ENCODE assay signal across 12 mouse cellular contexts in the genomic region with DNA sequence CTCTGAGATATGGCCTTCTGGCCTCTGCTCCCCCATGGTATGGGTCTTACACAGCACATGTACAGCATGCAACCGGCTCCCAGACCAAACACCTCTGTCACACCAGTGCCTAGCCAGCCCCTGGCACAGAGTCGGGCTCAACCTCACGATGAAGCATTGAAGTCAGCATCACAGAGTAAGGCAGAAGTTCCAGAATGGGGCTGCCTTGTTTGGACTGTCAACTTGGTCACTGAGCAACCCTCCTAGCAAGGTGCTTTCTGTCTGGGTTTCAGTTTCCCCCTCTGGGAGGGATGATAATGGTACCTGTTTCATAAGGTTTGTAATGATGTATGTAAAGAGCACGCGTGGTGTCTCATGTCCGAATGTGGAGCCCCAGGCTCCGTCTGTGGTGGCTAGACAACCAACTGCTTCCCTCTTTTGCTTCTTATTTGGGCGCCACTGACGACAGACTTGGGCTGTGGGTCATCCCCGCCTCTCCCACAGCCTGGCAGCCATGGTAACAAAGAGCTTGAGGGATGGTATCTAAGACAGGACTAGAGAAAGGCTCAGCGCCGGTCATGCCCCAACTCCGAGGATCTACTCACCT. TPM values are rescaled to one million over a fixed set of nuclear protein-coding genes. Genes with fewer than 3 reads are reported as not detected.
DNase-seq lines count a peak whose midpoint lies in the region; ATAC-seq and TF ChIP-seq lines count a peak whose summit lies in the region.
"Had no signal": no experiment of that assay in that cellular context is flagged by ENCODE, and none has a peak within 500 bp of the region (broad histone marks: within the 10 kb centered on the region; RNA-seq: fewer than 3 reads in every experiment).

No protein-coding gene starts in this region.

- no peak for TF ChIP-seq CTCF in cortical plate, adult 2 months (IDR thresholded peaks at IDR 0.05; ENCODE audit: extremely low read depth, insufficient read depth, low read length)

- no peak for ATAC-seq in hindbrain, embryonic 16.5 days
- no peak for ATAC-seq in intestine, embryonic 15.5 days
- no peak for ATAC-seq in neural tube, embryonic 13.5 days (ENCODE audit: low read depth)

- H3K4me3 ChIP-seq in hindbrain, embryonic 10.5 days = peak overlapping the region; percentile 79
- no peak overlapping the region for H3K4me3 ChIP-seq in hindbrain, embryonic 16.5 days (ENCODE audit: low read length)
- peak overlapping the region; percentile 89; the same call in 1 of the 2 replicates for H3K4me3 ChIP-seq in cortical plate, adult 2 months (ENCODE audit: insufficient read depth, low read length)
- 0 out of 2 replicates have a peak overlapping the region, but pooled peaks have one; percentile 61 for H3K4me3 ChIP-seq in intestine, embryonic 15.5 days (replicated peaks)
- H3K4me3 ChIP-seq in neural tube, embryonic 13.5 days = 0 out of 2 replicates have a peak overlapping the region, but pooled peaks have one; percentile 76

- H3K36me3 ChIP-seq in hindbrain, embryonic 10.5 days = no peaks in the 10 kb centered on the region
- no peaks in the 10 kb centered on the region for H3K36me3 ChIP-seq in hindbrain, embryonic 16.5 days (ENCODE audit: control insufficient read depth, insufficient read depth, low read length)
- H3K36me3 ChIP-seq in intestine, embryonic 15.5 days = no peaks in the 10 kb centered on the region
- no peaks in the 10 kb centered on the region for H3K36me3 ChIP-seq in neural tube, embryonic 13.5 days
- H3K36me3 ChIP-seq: G1E; liver, embryonic 13.5 days had no signal

- no peak for TF ChIP-seq POLR2A in cortical plate, adult 2 months (IDR thresholded peaks at IDR 0.05; ENCODE audit: extremely low read depth, insufficient read depth, low read length)

- no peak overlapping the region; the same call in 1 of the 2 replicates for H3K9ac ChIP-seq in hindbrain, embryonic 16.5 days (ENCODE audit: low read depth, low read length)
- no peak overlapping the region; the same call in 1 of the 2 replicates for H3K9ac ChIP-seq in intestine, embryonic 15.5 days
- no peak overlapping the region for H3K9ac ChIP-seq in neural tube, embryonic 13.5 days
- H3K9ac ChIP-seq: liver, embryonic 13.5 days had no signal

- DNase-seq in hindbrain, embryonic 10.5 days (ENCODE audit: low spot score) = no peak
- no peak for DNase-seq in T-cell, adult 2 months (ENCODE audit: low spot score)
- DNase-seq in thymus, postnatal 36 days = no peak
- DNase-seq in lung, adult 18-20 months = no peak
- DNase-seq: gastrocnemius, adult 2 months; liver, embryonic 13.5 days had no signal

- H3K27ac ChIP-seq in hindbrain, embryonic 10.5 days = peak overlapping the region; percentile 87
- no peak overlapping the region for H3K27ac ChIP-seq in hindbrain, embryonic 16.5 days (ENCODE audit: low read depth, low read length)
- no peak overlapping the region for H3K27ac ChIP-seq in cortical plate, adult 2 months (ENCODE audit: insufficient read depth, low read length)
- H3K27ac ChIP-seq in intestine, embryonic 15.5 days = no peak overlapping the region
- 0 out of 2 replicates have a peak overlapping the region, but pooled peaks have one; percentile 64 for H3K27ac ChIP-seq in neural tube, embryonic 13.5 days (replicated peaks)
- H3K27ac ChIP-seq: kidney, postnatal 0 days; liver, embryonic 13.5 days had no signal

- H3K4me2 ChIP-seq in hindbrain, embryonic 16.5 days (ENCODE audit: low read length) = no peak overlapping the region; the same call in 1 of the 2 replicates
- H3K4me2 ChIP-seq in intestine, embryonic 15.5 days (replicated peaks) = peak overlapping the region; percentile 93; the same call in 1 of the 2 replicates
- peak overlapping the region; percentile 95 for H3K4me2 ChIP-seq in neural tube, embryonic 13.5 days

- H3K4me1 ChIP-seq in hindbrain, embryonic 10.5 days (replicated peaks) = peaks cover 81% of the 10 kb centered on the region
- H3K4me1 ChIP-seq in hindbrain, embryonic 16.5 days (ENCODE audit: control insufficient read depth, insufficient read depth, low read depth, low read length) = peaks cover 13% of the 10 kb centered on the region
- peaks cover 7% of the 10 kb centered on the region for H3K4me1 ChIP-seq in cortical plate, adult 2 months (ENCODE audit: control insufficient read depth, insufficient read depth, low read length)
- peaks cover 44% of the 10 kb centered on the region for H3K4me1 ChIP-seq in intestine, embryonic 15.5 days (replicated peaks)
- H3K4me1 ChIP-seq in neural tube, embryonic 13.5 days (replicated peaks) = peaks cover 59% of the 10 kb centered on the region

- H3K9me3 ChIP-seq in hindbrain, embryonic 10.5 days = no peaks in the 10 kb centered on the region
- no peaks in the 10 kb centered on the region for H3K9me3 ChIP-seq in hindbrain, embryonic 16.5 days (ENCODE audit: control insufficient read depth, low read length)
- H3K9me3 ChIP-seq in intestine, embryonic 15.5 days = no peaks in the 10 kb centered on the region
- H3K9me3 ChIP-seq in neural tube, embryonic 13.5 days = no peaks in the 10 kb centered on the region
- H3K9me3 ChIP-seq: liver, embryonic 13.5 days had no signal

- 37% methylated on average over 13 of the region's 13 CpGs for WGBS in hindbrain, embryonic 10.5 days
- 43% methylated on average over 13 of the region's 13 CpGs for WGBS in hindbrain, embryonic 16.5 days
- 54% methylated on average over 13 of the region's 13 CpGs for WGBS in intestine, embryonic 15.5 days
- 41% methylated on average over 13 of the region's 13 CpGs for WGBS in neural tube, embryonic 13.5 days

- peaks cover 38% of the 10 kb centered on the region for H3K27me3 ChIP-seq in hindbrain, embryonic 10.5 days (ENCODE audit: insufficient read depth, poor library complexity, severe bottlenecking)
- H3K27me3 ChIP-seq in hindbrain, embryonic 16.5 days (replicated peaks; ENCODE audit: control insufficient read depth, insufficient read depth, low read length) = no peaks in the 10 kb centered on the region
- no peaks in the 10 kb centered on the region for H3K27me3 ChIP-seq in intestine, embryonic 15.5 days (replicated peaks)
- peaks cover 21% of the 10 kb centered on the region for H3K27me3 ChIP-seq in neural tube, embryonic 13.5 days

RNA-seq across cellular contexts. Expression of a gene that starts 1.0 kb away (rescaled TPM):
- 5.5 and 5.8 TPM in 2 replicates for polyA plus RNA-seq in hindbrain, embryonic 10.5 days (2016; fragmentation: Nextera tagmentation; extraction: Ambion mirVana)
- 1.1 and 1.7 TPM in 2 replicates for polyA plus RNA-seq in hindbrain, embryonic 16.5 days (2015; fragmentation: Nextera tagmentation; extraction: Ambion mirVana)
- 39.7 and 41.0 TPM in 2 replicates for polyA plus RNA-seq in cortical plate, adult 2 months (2012; rRNA removed)
- 3.9 and 4.8 TPM in 2 replicates for polyA plus RNA-seq in intestine, embryonic 15.5 days (2015; fragmentation: Nextera tagmentation; extraction: Ambion mirVana)
- polyA plus RNA-seq in neural tube, embryonic 13.5 days (2015; fragmentation: Nextera tagmentation; extraction: Ambion mirVana) = 4.4 and 4.8 TPM in 2 replicates

RNA-seq across cellular contexts. Expression of a gene that starts 31.1 kb away (rescaled TPM):
- polyA plus RNA-seq in hindbrain, embryonic 10.5 days (2016; fragmentation: Nextera tagmentation; extraction: Ambion mirVana) = 4.8 and 5.1 TPM in 2 replicates
- polyA plus RNA-seq in hindbrain, embryonic 16.5 days (2015; fragmentation: Nextera tagmentation; extraction: Ambion mirVana) = 6.8 and 7.2 TPM in 2 replicates
- polyA plus RNA-seq in cortical plate, adult 2 months (2012; rRNA removed) = 76.6 and 103 TPM in 2 replicates
- 7.9 and 8.9 TPM in 2 replicates for polyA plus RNA-seq in intestine, embryonic 15.5 days (2015; fragmentation: Nextera tagmentation; extraction: Ambion mirVana)
- polyA plus RNA-seq in neural tube, embryonic 13.5 days (2015; fragmentation: Nextera tagmentation; extraction: Ambion mirVana) = 6.4 and 7.6 TPM in 2 replicates

RNA-seq across cellular contexts. Expression of a gene that starts 49.1 kb away (rescaled TPM):
- 6.3 and 10.9 TPM in 2 replicates for polyA plus RNA-seq in hindbrain, embryonic 10.5 days (2016; fragmentation: Nextera tagmentation; extraction: Ambion mirVana)
- 22.4 and 24.1 TPM in 2 replicates for polyA plus RNA-seq in hindbrain, embryonic 16.5 days (2015; fragmentation: Nextera tagmentation; extraction: Ambion mirVana)
- 70.5 and 73.9 TPM in 2 replicates for polyA plus RNA-seq in cortical plate, adult 2 months (2012; rRNA removed)
- polyA plus RNA-seq in intestine, embryonic 15.5 days (2015; fragmentation: Nextera tagmentation; extraction: Ambion mirVana) = 9.1 and 9.3 TPM in 2 replicates
- polyA plus RNA-seq in neural tube, embryonic 13.5 days (2015; fragmentation: Nextera tagmentation; extraction: Ambion mirVana) = 18.0 and 18.8 TPM in 2 replicates
- polyA plus RNA-seq: G1E had no signal

Comparison
In these comparisons a context has a peak if more than half of its experiments do, and no peak if none do; other contexts are left out.
1. H3K27ac ChIP-seq: peak in hindbrain, embryonic 10.5 days (single experiment) and neural tube, embryonic 13.5 days (single experiment); none in hindbrain, embryonic 16.5 days (single experiment), cortical plate, adult 2 months (single experiment) and intestine, embryonic 15.5 days (single experiment).